Mouse (Mus musculus): Measurements from ENCODE around the gene Arhgap44.

GRCm38 (mm10) chr11:65157966-65158657 is 4.6 kb downstream of the Arhgap44 start:
- TF ChIP-seq CTCF (IDR thresholded peaks at IDR 0.05; ENCODE audit: extremely low read depth, insufficient read length, insufficient replicate concordance, low read depth, low read length) (no peak), POLR2A (IDR thresholded peaks at IDR 0.05; ENCODE audit: low read depth, low read length) (no peak)
